Mouse (Mus musculus) G1E (cell line): ENCODE results near the gene Hephl1.

ENCODE experiments used
- CTCF ChIP-seq: IDR thresholded peaks from 2 replicates; pipeline ENCODE4 v1.5.1; 2012; ENCODE audit warnings: low read depth, low read length, inconsistent platforms, mixed read lengths
- GATA1 ChIP-seq: IDR thresholded peaks from 2 replicates; pipeline ENCODE4 v1.6.1; 2012; ENCODE audit warnings: borderline replicate concordance, low read length, inconsistent platforms, mixed read lengths
- GATA2 ChIP-seq: IDR thresholded peaks from 2 replicates; pipeline ENCODE4 v1.6.1; 2012; ENCODE audit warnings: low read depth, low read length, inconsistent platforms, borderline replicate concordance
- POLR2AphosphoS5 ChIP-seq: IDR thresholded peaks from 2 replicates; pipeline ENCODE4 v1.6.1; 2012; ENCODE audit warnings: low read depth, low read length, inconsistent platforms; ENCODE audit not compliant: insufficient replicate concordance
- TAL1 ChIP-seq: conservative IDR thresholded peaks from 2 replicates; pipeline ENCODE4 v1.6.1; 2012; ENCODE audit warnings: low read depth, low read length, inconsistent platforms, mixed read lengths

- TF ChIP-seq CTCF (no peak), TAL1 (no peak), POLR2AphosphoS5 (no peak), GATA2 (no peak), GATA1 (no peak)
These were observed 84.2 kb downstream of the Hephl1 start for GRCm38 (mm10) chr9:15027725-15028124.
